Mouse (Mus musculus): ENCODE data around the gene Gm49361. TPM values are rescaled to one million over a fixed set of nuclear protein-coding genes. Genes with fewer than 3 reads are reported as not detected.
"Not testable (repeated sequence)": the region's sequence is repeated elsewhere in the genome, so short reads cannot be mapped to it uniquely, and the experiment has no call there.

Gene Gm49361
- polyA plus RNA-seq, 1 experiment from 2014 or later: not detected

GRCm38 (mm10) chr14:57699461-57699970 lies 46.4 kb downstream of the Gm49361 start:
- H3K27me3 ChIP-seq (replicated peaks; ENCODE audit: control insufficient read depth, insufficient read depth, low read length): no peaks in the 10 kb centered on the region
- no peak overlapping the region for H3K27ac ChIP-seq (ENCODE audit: low read depth, low read length)
- H3K36me3 ChIP-seq (ENCODE audit: control insufficient read depth, insufficient read depth, low read length): peaks cover 14% of the 10 kb centered on the region
- no peaks in the 10 kb centered on the region for H3K9me3 ChIP-seq (ENCODE audit: control insufficient read depth, low read length)
- no peaks in the 10 kb centered on the region for H3K4me1 ChIP-seq (ENCODE audit: control insufficient read depth, insufficient read depth, low read depth, low read length)
- no peak overlapping the region for H3K9ac ChIP-seq (ENCODE audit: low read depth, low read length)
- ATAC-seq: no peak
- H3K4me2 ChIP-seq (ENCODE audit: low read length): no peak overlapping the region
- H3K4me3 ChIP-seq (ENCODE audit: low read length): no peak overlapping the region
- 98% methylated on average over 33 of the region's 33 CpGs for WGBS

- Histone ChIP-seq H3K27ac (ENCODE audit: low read depth, low read length) (no peak overlapping the region), H3K4me3 (ENCODE audit: low read length) (no peak overlapping the region), H3K9ac (ENCODE audit: low read depth, low read length) (no peak overlapping the region), H3K9me3 (ENCODE audit: control insufficient read depth, low read length) (no peaks in the 10 kb centered on the region), H3K4me1 (ENCODE audit: control insufficient read depth, insufficient read depth, low read depth, low read length) (no peaks in the 10 kb centered on the region), H3K4me2 (ENCODE audit: low read length) (no peak overlapping the region), H3K36me3 (ENCODE audit: control insufficient read depth, insufficient read depth, low read length) (peaks cover 14% of the 10 kb centered on the region), H3K27me3 (replicated peaks; ENCODE audit: control insufficient read depth, insufficient read depth, low read length) (no peaks in the 10 kb centered on the region)
- no peak for ATAC-seq
- WGBS: 93% methylated on average over 10 of the region's 10 CpGs
These were observed 46.9 kb downstream of the Gm49361 start for GRCm38 (mm10) chr14:57699016-57699415.

GRCm38 (mm10) chr14:57696066-57696465 lies 49.8 kb downstream of the Gm49361 start:
- WGBS: 96% methylated on average over 15 of the region's 15 CpGs
- Histone ChIP-seq H3K9me3 (ENCODE audit: control insufficient read depth, low read length) (no peaks in the 10 kb centered on the region), H3K27ac (ENCODE audit: low read depth, low read length) (no peak overlapping the region), H3K4me2 (ENCODE audit: low read length) (no peak overlapping the region), H3K9ac (ENCODE audit: low read depth, low read length) (no peak overlapping the region), H3K27me3 (replicated peaks; ENCODE audit: control insufficient read depth, insufficient read depth, low read length) (no peaks in the 10 kb centered on the region), H3K4me1 (ENCODE audit: control insufficient read depth, insufficient read depth, low read depth, low read length) (no peaks in the 10 kb centered on the region), H3K4me3 (ENCODE audit: low read length) (no peak overlapping the region), H3K36me3 (ENCODE audit: control insufficient read depth, insufficient read depth, low read length) (peaks cover 16% of the 10 kb centered on the region)
- ATAC-seq: no peak

GRCm38 (mm10) chr14:57695550-57695949 lies 50.4 kb downstream of the Gm49361 start:
- no peak for ATAC-seq
- Histone ChIP-seq H3K27me3 (replicated peaks; ENCODE audit: control insufficient read depth, insufficient read depth, low read length) (no peaks in the 10 kb centered on the region), H3K4me3 (ENCODE audit: low read length) (no peak overlapping the region), H3K4me1 (ENCODE audit: control insufficient read depth, insufficient read depth, low read depth, low read length) (no peaks in the 10 kb centered on the region), H3K27ac (ENCODE audit: low read depth, low read length) (no peak overlapping the region), H3K4me2 (ENCODE audit: low read length) (no peak overlapping the region), H3K36me3 (ENCODE audit: control insufficient read depth, insufficient read depth, low read length) (peaks cover 16% of the 10 kb centered on the region), H3K9ac (ENCODE audit: low read depth, low read length) (no peak overlapping the region), H3K9me3 (ENCODE audit: control insufficient read depth, low read length) (no peaks in the 10 kb centered on the region)
- WGBS: 88% methylated on average over 8 of the region's 8 CpGs

- Histone ChIP-seq H3K27me3 (replicated peaks; ENCODE audit: control insufficient read depth, insufficient read depth, low read length) (no peaks in the 10 kb centered on the region), H3K9me3 (ENCODE audit: control insufficient read depth, low read length) (no peaks in the 10 kb centered on the region), H3K9ac (ENCODE audit: low read depth, low read length) (no peak overlapping the region), H3K4me2 (ENCODE audit: low read length) (no peak overlapping the region), H3K4me1 (ENCODE audit: control insufficient read depth, insufficient read depth, low read depth, low read length) (no peaks in the 10 kb centered on the region), H3K4me3 (ENCODE audit: low read length) (no peak overlapping the region), H3K27ac (ENCODE audit: low read depth, low read length) (no peak overlapping the region), H3K36me3 (ENCODE audit: control insufficient read depth, insufficient read depth, low read length) (peaks cover 9% of the 10 kb centered on the region; the same call in 1 of the 2 replicates)
- ATAC-seq: no peak
- 92% methylated on average over 16 of the region's 16 CpGs for WGBS
These were observed 51.7 kb downstream of the Gm49361 start for GRCm38 (mm10) chr14:57694246-57694645.

GRCm38 (mm10) chr14:57692517-57693130 lies 53.3 kb downstream of the Gm49361 start:
- Histone ChIP-seq H3K27ac (ENCODE audit: low read depth, low read length) (no peak overlapping the region), H3K36me3 (ENCODE audit: control insufficient read depth, insufficient read depth, low read length) (peaks cover 9% of the 10 kb centered on the region; the same call in 1 of the 2 replicates), H3K27me3 (replicated peaks; ENCODE audit: control insufficient read depth, insufficient read depth, low read length) (no peaks in the 10 kb centered on the region), H3K9ac (ENCODE audit: low read depth, low read length) (no peak overlapping the region), H3K4me3 (ENCODE audit: low read length) (no peak overlapping the region), H3K4me1 (ENCODE audit: control insufficient read depth, insufficient read depth, low read depth, low read length) (no peaks in the 10 kb centered on the region), H3K9me3 (ENCODE audit: control insufficient read depth, low read length) (no peaks in the 10 kb centered on the region), H3K4me2 (ENCODE audit: low read length) (no peak overlapping the region)
- ATAC-seq: no peak
- 93% methylated on average over 17 of the region's 17 CpGs for WGBS

- no peak overlapping the region for H3K27ac ChIP-seq (ENCODE audit: low read depth, low read length)
- no peak overlapping the region for H3K4me3 ChIP-seq (ENCODE audit: low read length)
- H3K27me3 ChIP-seq (replicated peaks; ENCODE audit: control insufficient read depth, insufficient read depth, low read length): no peaks in the 10 kb centered on the region
- ATAC-seq: no peak
- peaks cover 7% of the 10 kb centered on the region; the same call in 1 of the 2 replicates for H3K36me3 ChIP-seq (ENCODE audit: control insufficient read depth, insufficient read depth, low read length)
- no peak overlapping the region for H3K9ac ChIP-seq (ENCODE audit: low read depth, low read length)
- WGBS: 94% methylated on average over 24 of the region's 24 CpGs
- H3K4me2 ChIP-seq (ENCODE audit: low read length): no peak overlapping the region
- no peaks in the 10 kb centered on the region for H3K9me3 ChIP-seq (ENCODE audit: control insufficient read depth, low read length)
- H3K4me1 ChIP-seq (ENCODE audit: control insufficient read depth, insufficient read depth, low read depth, low read length): no peaks in the 10 kb centered on the region
These were observed 54.6 kb downstream of the Gm49361 start for GRCm38 (mm10) chr14:57691316-57691715.

- H3K27ac ChIP-seq (ENCODE audit: low read depth, low read length): no peak overlapping the region
- no peak overlapping the region for H3K9ac ChIP-seq (ENCODE audit: low read depth, low read length)
- no peak overlapping the region for H3K4me3 ChIP-seq (ENCODE audit: low read length)
- H3K4me2 ChIP-seq (ENCODE audit: low read length): no peak overlapping the region
- H3K9me3 ChIP-seq (ENCODE audit: control insufficient read depth, low read length): no peaks in the 10 kb centered on the region
- peaks cover 4% of the 10 kb centered on the region; the same call in 1 of the 2 replicates for H3K36me3 ChIP-seq (ENCODE audit: control insufficient read depth, insufficient read depth, low read length)
- no peaks in the 10 kb centered on the region for H3K27me3 ChIP-seq (replicated peaks; ENCODE audit: control insufficient read depth, insufficient read depth, low read length)
- ATAC-seq: no peak
- H3K4me1 ChIP-seq (ENCODE audit: control insufficient read depth, insufficient read depth, low read depth, low read length): no peaks in the 10 kb centered on the region
- 94% methylated on average over 8 of the region's 8 CpGs for WGBS
These were observed 55.2 kb downstream of the Gm49361 start for GRCm38 (mm10) chr14:57690681-57691080.

- H3K27ac ChIP-seq (ENCODE audit: low read depth, low read length); H3K9ac ChIP-seq (ENCODE audit: low read depth, low read length); H3K27me3 ChIP-seq (replicated peaks; ENCODE audit: control insufficient read depth, insufficient read depth, low read length); ATAC-seq; H3K4me2 ChIP-seq (ENCODE audit: low read length); H3K36me3 ChIP-seq (ENCODE audit: control insufficient read depth, insufficient read depth, low read length); H3K4me3 ChIP-seq (ENCODE audit: low read length); H3K4me1 ChIP-seq (ENCODE audit: control insufficient read depth, insufficient read depth, low read depth, low read length); H3K9me3 ChIP-seq (ENCODE audit: control insufficient read depth, low read length): not testable (repeated sequence)
- WGBS: 93% methylated on average over 7 of the region's 7 CpGs
These were observed 57.8 kb downstream of the Gm49361 start for GRCm38 (mm10) chr14:57688066-57688465.

Data from hindbrain, embryonic 16.5 days (tissue).